Mouse (Mus musculus): ENCODE measurements around the gene Gpbp1. TPM values are rescaled to one million over a fixed set of nuclear protein-coding genes. Genes with fewer than 3 reads are reported as not detected.

Gpbp1 gene
- 178 TPM for polyA plus RNA-seq (2015; fragmentation: Illumina TruSeq; extraction: RNeasy Lipid Tissue Mini Kit (QIAGEN cat#74804); ENCODE audit: insufficient read depth, low replicate concordance)

GRCm38 (mm10) chr13:111489802-111490723, at the start of gene Gpbp1:
Gene Gpbp1, minus strand, starts transcription at chr13:111490111.

Other genes with a start within 250 kb of the Gpbp1 start
- not detected for gene Actbl2, start 235.1 kb downstream of the Gpbp1 start, polyA plus RNA-seq (2015; fragmentation: Illumina TruSeq; extraction: RNeasy Lipid Tissue Mini Kit (QIAGEN cat#74804); ENCODE audit: insufficient read depth, low replicate concordance)
- gene Gm49496, start 59.8 kb upstream of the Gpbp1 start, polyA plus RNA-seq (2015; fragmentation: Illumina TruSeq; extraction: RNeasy Lipid Tissue Mini Kit (QIAGEN cat#74804); ENCODE audit: insufficient read depth, low replicate concordance), result not detected
- gene Gm10198, start 102.7 kb upstream of the Gpbp1 start, polyA plus RNA-seq (2015; fragmentation: Illumina TruSeq; extraction: RNeasy Lipid Tissue Mini Kit (QIAGEN cat#74804); ENCODE audit: insufficient read depth, low replicate concordance), result not detected
- gene Mier3, start 190.9 kb upstream of the Gpbp1 start, polyA plus RNA-seq (2015; fragmentation: Illumina TruSeq; extraction: RNeasy Lipid Tissue Mini Kit (QIAGEN cat#74804); ENCODE audit: insufficient read depth, low replicate concordance), result 24.7 TPM